Mouse (Mus musculus) neural tube, embryonic 12.5 days (tissue): ENCODE results near the gene Pitx1. TPM values are rescaled to one million over a fixed set of nuclear protein-coding genes. Genes with fewer than 3 reads are reported as not detected.

Experiments
- ATAC-seq: fragments of 200-750 bp; cut with Nextera tagmentation; 2 replicates; pipeline ENCODE4 v1.8.0; 2017; ENCODE audit warnings: low read depth, mild to moderate bottlenecking, moderate TSS enrichment, moderate library complexity; ENCODE audit not compliant: low FRiP score
- H3K27ac ChIP-seq: fragments of 300-500 bp; sonication (generic); 2 replicates; pipeline ENCODE4 v1.5.1; 2016
- H3K27me3 ChIP-seq: fragments of 300-500 bp; sonication (generic); replicated peaks from 2 replicates; pipeline ENCODE4 v1.6.1; 2016; ENCODE audit warnings: mild to moderate bottlenecking
- H3K36me3 ChIP-seq: fragments of 300-500 bp; sonication (generic); 2 replicates; pipeline ENCODE4 v1.6.1; 2016; ENCODE audit warnings: mild to moderate bottlenecking
- H3K4me1 ChIP-seq: fragments of 300-500 bp; sonication (generic); 2 replicates; pipeline ENCODE4 v1.6.1; 2016
- H3K4me2 ChIP-seq: fragments of 300-500 bp; sonication (generic); replicated peaks from 2 replicates; pipeline ENCODE4 v1.6.1; 2016; ENCODE audit warnings: mild to moderate bottlenecking
- H3K4me3 ChIP-seq: fragments of 300-500 bp; sonication (generic); 2 replicates; pipeline ENCODE4 v1.5.1; 2016
- H3K9ac ChIP-seq: fragments of 300-500 bp; sonication (generic); 2 replicates; pipeline ENCODE4 v1.6.1; 2016; ENCODE audit warnings: mild to moderate bottlenecking
- H3K9me3 ChIP-seq: fragments of 300-500 bp; sonication (generic); 2 replicates; pipeline ENCODE4 v1.6.1; 2016; ENCODE audit warnings: mild to moderate bottlenecking
- WGBS: fragments of 180-500 bp; shearing (Covaris S2); methylation state at CpG from one replicate; pipeline ENCODE4 v1.1.7; 2016; 5-methylcytosine and 5-hydroxymethylcytosine counted together
- polyA plus RNA-seq: library from polyadenylated mRNA; unstranded; fragments of >200 nt; fragmentation: Nextera tagmentation; extraction: Ambion mirVana; gene quantifications from 2 replicates; pipeline ENCODE4 v1.2.1, GENCODE M21; 2016

Pitx1 gene
- polyA plus RNA-seq, 1 experiment from 2014 or later, result 0.49 TPM

GRCm38 (mm10) chr13:55829018-55829655, 6.9 kb downstream of the Pitx1 start:
- no peak overlapping the region for H3K9ac ChIP-seq
- peaks cover 92% of the 10 kb centered on the region for H3K27me3 ChIP-seq
- peaks cover 19% of the 10 kb centered on the region for H3K4me1 ChIP-seq
- no peak for ATAC-seq
- no peaks in the 10 kb centered on the region for H3K36me3 ChIP-seq
- 1% methylated on average over 12 of the region's 12 CpGs for WGBS
- no peak overlapping the region for H3K27ac ChIP-seq
- no peak overlapping the region for H3K4me2 ChIP-seq
- no peak overlapping the region for H3K4me3 ChIP-seq
- no peaks in the 10 kb centered on the region for H3K9me3 ChIP-seq

- Histone ChIP-seq H3K4me2 (0 out of 2 replicates have a peak overlapping the region, but pooled peaks have one; percentile 16), H3K4me3 (no peak overlapping the region), H3K9ac (no peak overlapping the region), H3K4me1 (peaks cover 19% of the 10 kb centered on the region), H3K27ac (no peak overlapping the region), H3K27me3 (peaks cover 92% of the 10 kb centered on the region), H3K36me3 (no peaks in the 10 kb centered on the region), H3K9me3 (no peaks in the 10 kb centered on the region)
- under 1% methylated on average over 50 of the region's 50 CpGs for WGBS
- ATAC-seq, result no peak
Measured at GRCm38 (mm10) chr13:55828141-55829017, 7.6 kb downstream of the Pitx1 start.

- no peak for ATAC-seq
Measured at GRCm38 (mm10) chr13:55827679-55828140, 8.3 kb downstream of the Pitx1 start.

GRCm38 (mm10) chr13:55826796-55827678, 9.0 kb downstream of the Pitx1 start:
- no peaks in the 10 kb centered on the region for H3K36me3 ChIP-seq
- peaks cover 19% of the 10 kb centered on the region for H3K4me1 ChIP-seq
- ATAC-seq, result no peak
- 2% methylated on average over 13 of the region's 13 CpGs for WGBS
- no peak overlapping the region for H3K4me2 ChIP-seq
- peaks cover 91% of the 10 kb centered on the region for H3K27me3 ChIP-seq
- no peaks in the 10 kb centered on the region for H3K9me3 ChIP-seq
- no peak overlapping the region for H3K27ac ChIP-seq
- no peak overlapping the region for H3K4me3 ChIP-seq
- no peak overlapping the region for H3K9ac ChIP-seq

More at GRCm38 (mm10) chr13:55827679-55828140, 8.3 kb downstream of the Pitx1 start:
- H3K27me3 ChIP-seq, result peaks cover 92% of the 10 kb centered on the region
- no peak overlapping the region for H3K4me3 ChIP-seq
- peaks cover 19% of the 10 kb centered on the region for H3K4me1 ChIP-seq
- H3K9ac ChIP-seq, result no peak overlapping the region
- no peaks in the 10 kb centered on the region for H3K36me3 ChIP-seq
- H3K27ac ChIP-seq, result no peak overlapping the region
- 0% methylated on average over 6 of the region's 6 CpGs for WGBS
- H3K9me3 ChIP-seq, result no peaks in the 10 kb centered on the region
- H3K4me2 ChIP-seq, result no peak overlapping the region

- H3K4me2 ChIP-seq, result no peak overlapping the region
- WGBS, result under 1% methylated on average over 56 of the region's 56 CpGs
- H3K27ac ChIP-seq, result no peak overlapping the region
- peaks cover 13% of the 10 kb centered on the region for H3K4me1 ChIP-seq
- no peak for ATAC-seq
- no peaks in the 10 kb centered on the region for H3K36me3 ChIP-seq
- H3K4me3 ChIP-seq, result no peak overlapping the region
- H3K9me3 ChIP-seq, result no peaks in the 10 kb centered on the region
- H3K27me3 ChIP-seq, result peaks cover 91% of the 10 kb centered on the region
- no peak overlapping the region for H3K9ac ChIP-seq
Measured at GRCm38 (mm10) chr13:55826008-55826671, 9.9 kb downstream of the Pitx1 start.

DNA sequence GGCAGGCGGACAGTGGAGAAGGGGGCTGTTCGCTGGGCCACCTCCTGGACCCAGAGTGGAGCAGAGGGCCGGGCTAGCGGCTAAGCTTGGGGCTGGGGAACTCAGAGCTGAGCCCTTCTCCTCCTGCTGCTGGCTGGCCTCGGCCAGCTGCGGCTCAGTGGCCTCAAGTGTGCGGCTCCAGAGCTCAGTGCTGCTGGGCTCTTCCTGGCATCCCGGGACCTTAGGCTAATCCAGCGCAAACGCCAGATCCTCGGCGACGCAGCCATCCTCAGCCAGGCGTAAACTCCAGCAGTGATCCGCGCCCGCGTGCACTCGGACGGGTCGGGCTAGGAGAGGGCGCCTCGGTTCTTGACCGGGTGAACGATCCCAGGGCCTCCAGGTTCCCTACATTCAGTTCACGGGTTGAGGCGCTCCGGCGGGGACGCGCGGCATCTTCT, 10.7 kb downstream of the Pitx1 start:
- H3K36me3 ChIP-seq, result no peaks in the 10 kb centered on the region

DNA sequence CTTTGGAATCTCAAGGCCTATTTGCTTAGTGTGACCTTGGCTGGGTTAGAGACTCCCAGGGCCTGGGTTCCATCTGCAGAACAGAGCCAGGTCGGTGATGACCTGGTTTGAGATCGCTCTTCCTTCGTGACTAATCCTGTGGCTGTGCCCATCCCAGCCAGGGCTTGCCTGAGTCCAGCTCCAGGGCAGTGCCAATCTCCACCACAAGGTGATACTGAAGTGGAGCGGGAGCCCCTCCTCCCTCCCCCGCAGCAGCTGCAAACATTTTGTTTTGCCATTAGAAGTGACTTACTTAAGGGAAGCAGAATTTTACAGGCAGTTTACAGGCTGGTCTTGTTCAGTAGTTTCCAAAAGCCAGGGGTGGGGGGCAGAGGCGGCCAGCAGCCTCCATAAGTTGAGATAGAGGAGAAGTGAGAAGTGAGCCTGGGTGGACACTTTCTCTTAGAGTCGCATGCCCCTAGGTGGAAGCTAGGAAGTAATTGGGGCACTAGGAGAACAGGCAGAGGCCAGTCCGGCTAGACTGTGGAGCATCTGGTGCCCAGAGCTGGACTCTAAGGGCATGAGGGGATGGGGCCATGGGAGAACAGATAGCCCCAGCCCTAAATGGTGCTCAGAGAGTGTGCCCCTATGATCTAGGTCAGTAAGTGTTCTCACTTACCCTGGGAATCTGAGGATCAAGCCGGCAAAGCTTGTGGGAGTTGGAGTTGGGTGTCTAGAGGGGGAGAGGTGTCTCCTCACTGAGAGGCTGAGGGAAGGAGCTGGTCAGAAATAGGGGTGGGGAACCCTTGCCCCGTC, 11.6 kb downstream of the Pitx1 start:
- H3K4me3 ChIP-seq, result no peak overlapping the region
- peaks cover 5% of the 10 kb centered on the region; the same call in 1 of the 2 replicates for H3K4me1 ChIP-seq
- ATAC-seq, result 0 out of 2 replicates have a peak, but pooled peaks have one; percentile 33
- H3K27me3 ChIP-seq, result peaks cover 80% of the 10 kb centered on the region
- no peaks in the 10 kb centered on the region for H3K36me3 ChIP-seq
- WGBS, result 7% methylated on average over 10 of the region's 10 CpGs
- no peak overlapping the region for H3K27ac ChIP-seq
- no peaks in the 10 kb centered on the region for H3K9me3 ChIP-seq
- H3K9ac ChIP-seq, result no peak overlapping the region
- H3K4me2 ChIP-seq, result no peak overlapping the region

More for the DNA sequence above, 10.7 kb downstream of the Pitx1 start:
- H3K4me1 ChIP-seq, result peaks cover 5% of the 10 kb centered on the region; the same call in 1 of the 2 replicates
- ATAC-seq, result peak; percentile 61; the same call in 1 of the 2 replicates
- peaks cover 88% of the 10 kb centered on the region for H3K27me3 ChIP-seq
- H3K4me3 ChIP-seq, result peak overlapping the region; percentile 11; the same call in 1 of the 2 replicates
- H3K4me2 ChIP-seq, result 0 out of 2 replicates have a peak overlapping the region, but pooled peaks have one; percentile 27
- no peaks in the 10 kb centered on the region for H3K9me3 ChIP-seq
- WGBS, result 1% methylated on average over 32 of the region's 32 CpGs
- H3K9ac ChIP-seq, result no peak overlapping the region
- no peak overlapping the region for H3K27ac ChIP-seq

- Histone ChIP-seq H3K4me3 (no peak overlapping the region), H3K4me2 (no peak overlapping the region), H3K4me1 (peaks cover 5% of the 10 kb centered on the region; the same call in 1 of the 2 replicates), H3K27ac (no peak overlapping the region), H3K36me3 (no peaks in the 10 kb centered on the region), H3K9ac (no peak overlapping the region), H3K9me3 (no peaks in the 10 kb centered on the region), H3K27me3 (peaks cover 62% of the 10 kb centered on the region)
- WGBS, result 69% methylated on average over 5 of the region's 5 CpGs
- no peak for ATAC-seq
Measured at GRCm38 (mm10) chr13:55822499-55822898, 13.5 kb downstream of the Pitx1 start.

DNA sequence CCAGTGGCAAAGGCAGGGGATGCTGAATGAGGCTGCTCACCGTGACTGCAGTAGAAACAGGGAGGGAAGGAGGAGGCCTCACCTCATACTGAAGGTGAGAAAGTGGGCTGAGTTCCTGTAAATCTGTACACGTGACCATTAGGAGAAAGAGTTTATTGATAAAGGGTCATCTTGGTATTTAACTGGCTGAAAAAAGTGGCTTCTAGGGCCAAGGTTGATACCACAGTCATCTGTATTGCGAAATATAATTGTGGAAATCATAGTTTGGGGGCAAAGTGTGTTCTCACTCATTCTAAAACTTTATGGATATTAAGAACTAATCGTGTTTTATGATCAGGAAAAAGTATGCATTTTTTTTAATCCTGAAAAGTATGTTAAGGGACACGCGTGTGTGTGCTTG, 21.2 kb downstream of the Pitx1 start:
- H3K4me3 ChIP-seq, result no peak overlapping the region
- 81% methylated on average over 6 of the region's 6 CpGs for WGBS
- no peaks in the 10 kb centered on the region for H3K4me1 ChIP-seq
- H3K9ac ChIP-seq, result no peak overlapping the region
- ATAC-seq, result no peak
- no peaks in the 10 kb centered on the region for H3K9me3 ChIP-seq
- H3K36me3 ChIP-seq, result no peaks in the 10 kb centered on the region
- H3K4me2 ChIP-seq, result no peak overlapping the region
- no peak overlapping the region for H3K27ac ChIP-seq
- no peaks in the 10 kb centered on the region; the same call in 1 of the 2 replicates for H3K27me3 ChIP-seq

DNA sequence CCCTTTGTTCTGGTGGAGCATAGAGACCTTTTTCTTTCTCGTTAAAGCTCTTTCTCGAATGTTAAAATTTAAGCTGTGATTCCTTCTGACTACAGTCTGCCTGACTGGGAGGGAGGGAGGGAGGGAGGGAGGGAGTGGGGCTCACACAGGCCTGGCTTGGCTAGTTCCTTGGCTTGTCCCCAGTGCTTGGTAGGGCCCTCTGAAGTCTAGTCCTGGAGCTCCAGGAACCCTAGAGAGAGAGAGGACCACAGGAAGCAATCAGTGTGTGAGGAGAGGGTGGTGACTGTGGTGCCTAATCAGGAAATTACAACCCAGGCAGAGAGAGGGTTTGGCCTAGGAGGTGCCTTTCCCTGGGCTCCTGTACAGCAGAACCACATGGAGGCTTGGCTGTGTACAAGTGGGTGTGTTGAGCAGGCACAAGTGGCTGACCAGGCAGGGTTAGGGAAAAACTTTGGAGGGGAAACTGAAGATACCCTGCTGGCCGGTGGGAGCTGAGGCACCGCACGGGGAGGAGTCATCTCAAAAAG, 22.4 kb downstream of the Pitx1 start:
- no peaks in the 10 kb centered on the region for H3K9me3 ChIP-seq
- WGBS, result 65% methylated on average over 5 of the region's 5 CpGs
- H3K36me3 ChIP-seq, result no peaks in the 10 kb centered on the region
- H3K4me3 ChIP-seq, result no peak overlapping the region
- H3K9ac ChIP-seq, result no peak overlapping the region
- no peak overlapping the region for H3K27ac ChIP-seq
- H3K27me3 ChIP-seq, result no peaks in the 10 kb centered on the region; the same call in 1 of the 2 replicates
- no peak overlapping the region for H3K4me2 ChIP-seq
- ATAC-seq, result no peak
- H3K4me1 ChIP-seq, result no peaks in the 10 kb centered on the region
